Mouse (Mus musculus) thymus, adult 2 months (tissue): ENCODE measurements at regions not wholly inside any gene's neighbourhood (a gene's known extent, or its start where the extent isn't known, plus 50 kb on each side); places are given as distances from the start of the nearest gene placed in this dataset.

ENCODE experiments used
- DNase-seq: peaks from one replicate; pipeline ENCODE4 v3.0.0; 2021
- H3K27ac ChIP-seq: fragments of 200-500 bp; 2 replicates; pipeline ENCODE4 v1.5.1; 2012; ENCODE audit warnings: low read length, control low read depth; ENCODE audit not compliant: control insufficient read depth, insufficient read depth
- H3K27me3 ChIP-seq: fragments of 200-500 bp; 2 replicates; pipeline ENCODE4 v1.6.1; 2012; ENCODE audit warnings: mild to moderate bottlenecking, low read length, moderate library complexity, mixed read lengths; ENCODE audit not compliant: control insufficient read depth, insufficient read depth
- H3K36me3 ChIP-seq: fragments of 200-500 bp; 2 replicates; pipeline ENCODE4 v1.6.1; 2012; ENCODE audit warnings: mild to moderate bottlenecking, low read length, moderate library complexity; ENCODE audit not compliant: control insufficient read depth, insufficient read depth
- H3K4me1 ChIP-seq: fragments of 200-500 bp; replicated peaks from 2 replicates; pipeline ENCODE4 v1.6.1; 2012; ENCODE audit warnings: low read length; ENCODE audit not compliant: control insufficient read depth, insufficient read depth
- H3K4me3 ChIP-seq: fragments of 200-500 bp; 2 replicates; pipeline ENCODE4 v1.5.1; 2012; ENCODE audit warnings: mild to moderate bottlenecking, low read length, control low read depth, moderate library complexity; ENCODE audit not compliant: control insufficient read depth, insufficient read depth
- CTCF ChIP-seq: fragments of 200-500 bp; IDR thresholded peaks from 2 replicates; pipeline ENCODE4 v1.5.1; 2012; ENCODE audit warnings: mild to moderate bottlenecking, control low read depth, low read length, moderate library complexity, borderline replicate concordance; ENCODE audit not compliant: control insufficient read depth, poor library complexity, insufficient read depth; ENCODE audit errors: extremely low read depth
- POLR2A ChIP-seq: fragments of 200-500 bp; IDR thresholded peaks from 2 replicates; pipeline ENCODE4 v1.6.1; 2012; ENCODE audit warnings: mild to moderate bottlenecking, low read length, control low read depth, moderate library complexity; ENCODE audit not compliant: control insufficient read depth, poor library complexity, insufficient read depth; ENCODE audit errors: extremely low read depth
- whole genome bisulfite sequencing: fragments of 180-500 bp; shearing (Covaris S2); methylation state at CpG from one replicate; pipeline ENCODE4 v1.1.7; 2018; 5-methylcytosine and 5-hydroxymethylcytosine counted together

GRCm38 (mm10) chr16:76506240-76506639 lies 132.6 kb upstream of the Nrip1 start:
- H3K4me1 ChIP-seq, result no peaks in the 10 kb centered on the region
- 74% methylated on average over 4 of the region's 4 CpGs for WGBS
- no peaks in the 10 kb centered on the region for H3K27me3 ChIP-seq
- TF ChIP-seq CTCF (no peak), POLR2A (no peak)
- H3K27ac ChIP-seq, result no peak overlapping the region
- no peaks in the 10 kb centered on the region for H3K36me3 ChIP-seq
- DNase-seq, result no peak
- no peak overlapping the region for H3K4me3 ChIP-seq

GRCm38 (mm10) chr16:76499686-76500400 lies 126.2 kb upstream of the Nrip1 start:
- H3K4me1 ChIP-seq, result no peaks in the 10 kb centered on the region
- WGBS, result 89% methylated on average over 8 of the region's 8 CpGs
- H3K27ac ChIP-seq, result no peak overlapping the region
- TF ChIP-seq POLR2A (no peak), CTCF (no peak)
- H3K4me3 ChIP-seq, result no peak overlapping the region
- no peaks in the 10 kb centered on the region for H3K36me3 ChIP-seq
- H3K27me3 ChIP-seq, result no peaks in the 10 kb centered on the region
- no peak for DNase-seq

GRCm38 (mm10) chr16:76498233-76498632 lies 124.6 kb upstream of the Nrip1 start:
- 97% methylated on average over 2 of the region's 2 CpGs for WGBS
- no peak for TF ChIP-seq CTCF

GRCm38 (mm10) chr16:76497041-76497808 lies 123.6 kb upstream of the Nrip1 start:
- Histone ChIP-seq H3K4me3 (no peak overlapping the region), H3K27ac (no peak overlapping the region), H3K36me3 (no peaks in the 10 kb centered on the region), H3K4me1 (no peaks in the 10 kb centered on the region), H3K27me3 (no peaks in the 10 kb centered on the region)
- no peak for TF ChIP-seq CTCF
- TF ChIP-seq POLR2A, result no peak
- no peak for DNase-seq
- WGBS, result 94% methylated on average over 12 of the region's 12 CpGs

More at GRCm38 (mm10) chr16:76498233-76498632, 124.6 kb upstream of the Nrip1 start:
- Histone ChIP-seq H3K4me3 (no peak overlapping the region), H3K4me1 (no peaks in the 10 kb centered on the region), H3K27me3 (no peaks in the 10 kb centered on the region), H3K27ac (no peak overlapping the region), H3K36me3 (no peaks in the 10 kb centered on the region)
- no peak for DNase-seq

- Histone ChIP-seq H3K36me3 (no peaks in the 10 kb centered on the region), H3K4me1 (no peaks in the 10 kb centered on the region), H3K27ac (no peak overlapping the region), H3K4me3 (no peak overlapping the region), H3K27me3 (no peaks in the 10 kb centered on the region)
- DNase-seq, result no peak
- TF ChIP-seq POLR2A, result no peak
- TF ChIP-seq CTCF, result no peak
- WGBS, result 97% methylated on average over 5 of the region's 5 CpGs
Observed at GRCm38 (mm10) chr16:76483419-76483818, 109.8 kb upstream of the Nrip1 start.

- 97% methylated on average over 4 of the region's 4 CpGs for WGBS
- H3K4me1 ChIP-seq, result no peaks in the 10 kb centered on the region
Observed at GRCm38 (mm10) chr16:76481966-76482365, 108.3 kb upstream of the Nrip1 start.

More at GRCm38 (mm10) chr16:76481966-76482365, 108.3 kb upstream of the Nrip1 start:
- Histone ChIP-seq H3K4me3 (no peak overlapping the region), H3K36me3 (no peaks in the 10 kb centered on the region), H3K27ac (no peak overlapping the region), H3K27me3 (no peaks in the 10 kb centered on the region)
- no peak for TF ChIP-seq CTCF
- no peak for TF ChIP-seq POLR2A
- no peak for DNase-seq
